Mouse (Mus musculus) ES-E14 (cell line): Measurements from ENCODE around the gene Olfr574. TPM values are rescaled to one million over a fixed set of nuclear protein-coding genes. Genes with fewer than 3 reads are reported as not detected.

Experiments
- DNase-seq: peaks from one replicate; pipeline ENCODE4 v3.0.0-alpha.2; 2013; ENCODE audit warnings: low read depth, low spot score
- H3K27ac ChIP-seq: 2 replicates; pipeline ENCODE4 v1.5.1; 2012; ENCODE audit warnings: low read depth, mild to moderate bottlenecking, low read length, moderate library complexity, mixed read lengths; ENCODE audit not compliant: poor library complexity, insufficient read depth, severe bottlenecking
- H3K36me3 ChIP-seq: 2 replicates; pipeline ENCODE4 v1.6.1; 2012; ENCODE audit warnings: mild to moderate bottlenecking, low read length, moderate library complexity, mixed read lengths; ENCODE audit not compliant: control insufficient read depth, poor library complexity, insufficient read depth, severe bottlenecking
- H3K4me1 ChIP-seq, 2 experiments: fragments of 150-350 bp in 1 of 2; sonication (generic) in 1 of 2; 2 replicates each; pipeline ENCODE4 v1.6.1; 2012; ENCODE audit warnings: low read length in 2 of 2, mild to moderate bottlenecking in 1 of 2, mixed read lengths in 1 of 2; ENCODE audit not compliant: control insufficient read depth in 2 of 2, insufficient read depth in 2 of 2, poor library complexity in 1 of 2
- H3K4me3 ChIP-seq, 2 experiments: fragments of 150-350 bp in 1 of 2; sonication (generic) in 1 of 2; 2 replicates each; pipeline ENCODE4 v1.5.1; 2012; ENCODE audit warnings: low read length in 2 of 2, low read depth in 1 of 2, mild to moderate bottlenecking in 1 of 2, mixed read lengths in 1 of 2; ENCODE audit not compliant: insufficient read depth in 1 of 2, poor library complexity in 1 of 2, severe bottlenecking in 1 of 2
- H3K9ac ChIP-seq: 2 replicates; pipeline ENCODE4 v1.6.1; 2012; ENCODE audit warnings: low read depth, mild to moderate bottlenecking, low read length, mixed read lengths; ENCODE audit not compliant: poor library complexity, insufficient read depth, severe bottlenecking
- H3K9me3 ChIP-seq: fragments of 150-350 bp; sonication (generic); 2 replicates; pipeline ENCODE4 v1.6.1; 2012; ENCODE audit warnings: low read depth, mild to moderate bottlenecking, low read length; ENCODE audit not compliant: control insufficient read depth, insufficient read depth
- CHD2 ChIP-seq: IDR thresholded peaks from 2 replicates; pipeline ENCODE4 v1.6.1; 2014; ENCODE audit warnings: mild to moderate bottlenecking, low read depth, low read length, inconsistent platforms
- HCFC1 ChIP-seq: IDR thresholded peaks from 2 replicates; pipeline ENCODE4 v1.6.1; 2012; ENCODE audit warnings: low read length, inconsistent platforms, borderline replicate concordance; ENCODE audit not compliant: insufficient read depth
- MAFK ChIP-seq: IDR thresholded peaks from 2 replicates; pipeline ENCODE4 v1.6.1; 2014; ENCODE audit warnings: mild to moderate bottlenecking, low read depth, low read length, inconsistent platforms; ENCODE audit not compliant: insufficient read depth
- ZC3H11A ChIP-seq: IDR thresholded peaks from 2 replicates; pipeline ENCODE4 v1.6.1; 2012; ENCODE audit warnings: low read depth, mild to moderate bottlenecking, inconsistent platforms, low read length, borderline replicate concordance
- ZNF384 ChIP-seq: IDR thresholded peaks from 2 replicates; pipeline ENCODE4 v1.6.1; 2012; ENCODE audit warnings: low read depth, low read length, inconsistent platforms
- in situ Hi-C, 2 experiments: fragments of 600-800 bp; cut with MboI; formaldehyde crosslinking; loops; one replicate each; pipeline ENCODE4 v1.15.1; 2025; ENCODE audit warnings: low sequenced_read_pairs in 2 of 2, inconsistent platforms in 1 of 2; ENCODE audit not compliant: unreplicated experiment in 2 of 2
- total RNA-seq: library from RNA; depleted of rRNA; stranded (reverse); fragments of 300-350 nt; gene quantifications from 2 replicates; pipeline ENCODE4 v1.2.3, GENCODE M21; 2012

Gene Olfr574
- total RNA-seq, 1 experiment = not detected

- no peaks in the 10 kb centered on the region for H3K4me1 ChIP-seq
- no peak overlapping the region for H3K27ac ChIP-seq
- no peak overlapping the region for H3K4me3 ChIP-seq
- TF ChIP-seq MAFK (no peak), CHD2 (no peak), HCFC1 (no peak), ZNF384 (no peak), ZC3H11A (no peak)
- in situ Hi-C loops = no loop called here
- H3K36me3 ChIP-seq = no peaks in the 10 kb centered on the region
- H3K9ac ChIP-seq = no peak overlapping the region
- no peaks in the 10 kb centered on the region for H3K9me3 ChIP-seq
- no peak for DNase-seq
Observed at GRCm38 (mm10) chr7:102950732-102951131, 2.5 kb downstream of the Olfr574 start.

- H3K9me3 ChIP-seq = no peaks in the 10 kb centered on the region
- DNase-seq = no peak
- no peaks in the 10 kb centered on the region for H3K36me3 ChIP-seq
- no peak overlapping the region for H3K4me3 ChIP-seq
- in situ Hi-C loops = no loop called here
- no peak overlapping the region for H3K27ac ChIP-seq
- H3K9ac ChIP-seq = no peak overlapping the region
- H3K4me1 ChIP-seq = no peaks in the 10 kb centered on the region
- no peak for TF ChIP-seq HCFC1
- no peak for TF ChIP-seq ZC3H11A
- TF ChIP-seq ZNF384 = no peak
- TF ChIP-seq CHD2 = no peak
- TF ChIP-seq MAFK = no peak
Observed at GRCm38 (mm10) chr7:102958137-102958536, 9.9 kb downstream of the Olfr574 start.

GRCm38 (mm10) chr7:102958593-102958992 is 10.3 kb downstream of the Olfr574 start, which contains the start of gene Olfr575:
Olfr575 (minus strand) TSS chr7:102958775.
- Histone ChIP-seq H3K4me3 (no peak within 1 kb of the TSS), H3K9ac (no peak within 1 kb of the TSS), H3K36me3 (no peaks in the 10 kb centered on the region), H3K27ac (no peak within 1 kb of the TSS), H3K4me1 (no peaks in the 10 kb centered on the region), H3K9me3 (no peaks in the 10 kb centered on the region)
- DNase-seq = no peak
- no peak for TF ChIP-seq ZC3H11A
- no peak for TF ChIP-seq CHD2
- in situ Hi-C loops = no loop called here

GRCm38 (mm10) chr7:102962360-102962759 is 14.1 kb downstream of the Olfr574 start, which contains the start of gene Olfr576:
Olfr576 (plus strand) TSS chr7:102962660.
- no peak for TF ChIP-seq ZNF384
- TF ChIP-seq ZC3H11A = no peak
- TF ChIP-seq HCFC1 = no peak
- no peak for TF ChIP-seq MAFK
- no peak for TF ChIP-seq CHD2
- H3K4me3 ChIP-seq = no peak within 1 kb of the TSS

GRCm38 (mm10) chr7:102974399-102974798 is 26.1 kb downstream of the Olfr574 start:
- Histone ChIP-seq H3K9ac (no peak overlapping the region), H3K36me3 (no peaks in the 10 kb centered on the region), H3K4me3 (no peak overlapping the region), H3K4me1 (no peaks in the 10 kb centered on the region), H3K9me3 (no peaks in the 10 kb centered on the region), H3K27ac (no peak overlapping the region)
- DNase-seq = no peak
- in situ Hi-C loops = no loop called here
- no peak for TF ChIP-seq ZC3H11A
- no peak for TF ChIP-seq HCFC1
- TF ChIP-seq CHD2 = no peak
- TF ChIP-seq ZNF384 = no peak
- TF ChIP-seq MAFK = no peak

More at GRCm38 (mm10) chr7:102962360-102962759, 14.1 kb downstream of the Olfr574 start, which contains the start of gene Olfr576:
- Histone ChIP-seq H3K4me1 (no peaks in the 10 kb centered on the region), H3K9ac (no peak within 1 kb of the TSS), H3K27ac (no peak within 1 kb of the TSS), H3K36me3 (no peaks in the 10 kb centered on the region), H3K9me3 (no peaks in the 10 kb centered on the region)
- no peak for DNase-seq
- in situ Hi-C loops = no loop called here
